Mouse (Mus musculus) limb, embryonic 11.5 days (tissue): ENCODE data around the gene Fam166a. TPM values are rescaled to one million over a fixed set of nuclear protein-coding genes. Genes with fewer than 3 reads are reported as not detected.
A peak's percentile ranks its signal among the peaks of the same experiment; 100 is the strongest.
"Not testable (repeated sequence)": the region's sequence is repeated elsewhere in the genome, so short reads cannot be mapped to it uniquely, and the experiment has no call there.

Experiments
- ATAC-seq: fragments of 200-750 bp; cut with Nextera tagmentation; 2 replicates; pipeline ENCODE4 v1.8.0; 2017; ENCODE audit warnings: low read depth; ENCODE audit not compliant: insufficient number of reproducible peaks, low FRiP score, low TSS enrichment
- DNase-seq: peaks from one replicate; pipeline ENCODE4 v3.0.0-alpha.2; 2015; ENCODE audit warnings: low spot score
- H3K27ac ChIP-seq: fragments of 300-500 bp; sonication (generic); replicated peaks from 2 replicates; pipeline ENCODE4 v1.5.1; 2014; ENCODE audit warnings: low read depth, mild to moderate bottlenecking, low read length
- H3K27me3 ChIP-seq: fragments of 300-500 bp; sonication (generic); 2 replicates; pipeline ENCODE4 v1.6.1; 2014; ENCODE audit warnings: mild to moderate bottlenecking, low read length, mixed read lengths; ENCODE audit not compliant: control insufficient read depth, insufficient read depth
- H3K36me3 ChIP-seq: fragments of 300-500 bp; sonication (generic); 2 replicates; pipeline ENCODE4 v1.6.1; 2014; ENCODE audit warnings: mild to moderate bottlenecking, low read length, moderate library complexity, mixed read lengths; ENCODE audit not compliant: control insufficient read depth, insufficient read depth
- H3K4me1 ChIP-seq: fragments of 300-500 bp; sonication (generic); 2 replicates; pipeline ENCODE4 v1.6.1; 2014; ENCODE audit warnings: low read length, mixed read lengths; ENCODE audit not compliant: control insufficient read depth, insufficient read depth
- H3K4me2 ChIP-seq: fragments of 300-500 bp; sonication (generic); 2 replicates; pipeline ENCODE4 v1.6.1; 2014; ENCODE audit warnings: low read depth, mild to moderate bottlenecking, moderate library complexity; ENCODE audit not compliant: severe bottlenecking
- H3K4me3 ChIP-seq: fragments of 300-500 bp; sonication (generic); 2 replicates; pipeline ENCODE4 v1.5.1; 2014; ENCODE audit warnings: low read depth, low read length
- H3K9ac ChIP-seq: fragments of 300-500 bp; sonication (generic); 2 replicates; pipeline ENCODE4 v1.6.1; 2014; ENCODE audit warnings: mild to moderate bottlenecking, low read length
- H3K9me3 ChIP-seq: fragments of 300-500 bp; sonication (generic); 2 replicates; pipeline ENCODE4 v1.6.1; 2016; ENCODE audit warnings: low read length; ENCODE audit not compliant: control insufficient read depth
- WGBS: fragments of 180-500 bp; shearing (Covaris S2); extraction: QIAGEN DNeasy Blood & Tissue Kit; methylation state at CpG from one replicate; pipeline ENCODE4 v1.1.7; 2014; 5-methylcytosine and 5-hydroxymethylcytosine counted together
- polyA plus RNA-seq: library from polyadenylated mRNA; unstranded; fragments of >200 nt; fragmentation: Nextera tagmentation; extraction: Ambion mirVana; gene quantifications from 2 replicates; pipeline ENCODE4 v1.2.1, GENCODE M21; 2014

Gene Fam166a
- polyA plus RNA-seq, 1 experiment from 2014 or later, result not detected

- ATAC-seq, result no peak
- H3K4me1 ChIP-seq, result peaks cover 11% of the 10 kb centered on the region; the same call in 1 of the 2 replicates
- no peak overlapping the region for H3K4me2 ChIP-seq
- no peak overlapping the region for H3K9ac ChIP-seq
- peaks cover 9% of the 10 kb centered on the region for H3K36me3 ChIP-seq
- H3K4me3 ChIP-seq, result no peak overlapping the region
- 79% methylated on average over 8 of the region's 8 CpGs for WGBS
- no peak for DNase-seq
- H3K27me3 ChIP-seq, result peaks cover 29% of the 10 kb centered on the region
- H3K27ac ChIP-seq, result no peak overlapping the region
- H3K9me3 ChIP-seq, result no peaks in the 10 kb centered on the region
Observed at GRCm38 (mm10) chr2:25243342-25243741, 24.8 kb downstream of the Fam166a start.

- Histone ChIP-seq H3K9me3 (no peaks in the 10 kb centered on the region), H3K27ac (no peak overlapping the region), H3K4me1 (peaks cover 11% of the 10 kb centered on the region; the same call in 1 of the 2 replicates), H3K4me2 (no peak overlapping the region), H3K9ac (no peak overlapping the region), H3K4me3 (no peak overlapping the region), H3K36me3 (peaks cover 9% of the 10 kb centered on the region), H3K27me3 (peaks cover 28% of the 10 kb centered on the region)
- no peak for DNase-seq
- ATAC-seq, result no peak
- 90% methylated on average over 4 of the region's 4 CpGs for WGBS
Observed at GRCm38 (mm10) chr2:25244144-25244543, 25.6 kb downstream of the Fam166a start.

GRCm38 (mm10) chr2:25246183-25247072, 27.9 kb downstream of the Fam166a start, which contains the start of gene AL732309.1:
TSS of gene AL732309.1 (minus strand) at chr2:25246863.
- DNase-seq, result no peak
- ATAC-seq, result no peak
- Histone ChIP-seq H3K4me3 (no peak within 1 kb of the TSS), H3K27ac (no peak within 1 kb of the TSS), H3K4me1 (0 out of 2 replicates have a peak, but pooled peaks cover 3% of the 10 kb centered on the region), H3K4me2 (no peak within 1 kb of the TSS), H3K36me3 (peaks cover 11% of the 10 kb centered on the region), H3K9me3 (no peaks in the 10 kb centered on the region), H3K9ac (no peak within 1 kb of the TSS), H3K27me3 (peaks cover 21% of the 10 kb centered on the region)
- 91% methylated on average over 10 of the region's 10 CpGs for WGBS

GRCm38 (mm10) chr2:25252331-25252730, 33.8 kb downstream of the Fam166a start:
- WGBS, result 91% methylated on average over 1 of the region's 1 CpGs
- no peaks in the 10 kb centered on the region for H3K9me3 ChIP-seq

GRCm38 (mm10) chr2:25255284-25255779, 36.8 kb downstream of the Fam166a start, which contains the start of gene Tmem203:
TSS of gene Tmem203 (plus strand) at chr2:25255439.
- peak within 1 kb of the TSS; percentile 88 for H3K9ac ChIP-seq
- H3K9me3 ChIP-seq, result no peaks in the 10 kb centered on the region
- WGBS, result under 1% methylated on average over 39 of the region's 39 CpGs
- peak within 1 kb of the TSS; percentile 59; the same call in 1 of the 2 replicates for H3K27ac ChIP-seq
- 0 out of 2 replicates have a peak, but pooled peaks cover 2% of the 10 kb centered on the region for H3K36me3 ChIP-seq
- H3K4me2 ChIP-seq, result peak within 1 kb of the TSS; percentile 99
- peak; percentile 97 for DNase-seq
- H3K4me1 ChIP-seq, result peaks cover 5% of the 10 kb centered on the region; the same call in 1 of the 2 replicates
- H3K4me3 ChIP-seq, result peak within 1 kb of the TSS; percentile 99
- no peaks in the 10 kb centered on the region for H3K27me3 ChIP-seq
- peak; percentile 87 for ATAC-seq

More at GRCm38 (mm10) chr2:25252331-25252730, 33.8 kb downstream of the Fam166a start:
- no peak overlapping the region for H3K9ac ChIP-seq
- H3K4me2 ChIP-seq, result no peak overlapping the region
- H3K4me3 ChIP-seq, result no peak overlapping the region
- DNase-seq (no peak), ATAC-seq (no peak)
- H3K27ac ChIP-seq, result no peak overlapping the region
- H3K4me1 ChIP-seq, result peaks cover 5% of the 10 kb centered on the region; the same call in 1 of the 2 replicates
- H3K36me3 ChIP-seq, result peaks cover 5% of the 10 kb centered on the region
- H3K27me3 ChIP-seq, result no peaks in the 10 kb centered on the region

GRCm38 (mm10) chr2:25256443-25257109, 38.0 kb downstream of the Fam166a start:
- not testable (repeated sequence) for H3K27ac ChIP-seq

GRCm38 (mm10) chr2:25257250-25257649, 38.7 kb downstream of the Fam166a start:
- 89% methylated on average over 5 of the region's 5 CpGs for WGBS
- H3K9ac ChIP-seq, H3K36me3 ChIP-seq, H3K4me2 ChIP-seq, H3K9me3 ChIP-seq, ATAC-seq, H3K27ac ChIP-seq, H3K4me3 ChIP-seq, H3K27me3 ChIP-seq, DNase-seq, H3K4me1 ChIP-seq: not testable (repeated sequence)

More at GRCm38 (mm10) chr2:25256443-25257109, 38.0 kb downstream of the Fam166a start:
- not testable (repeated sequence) for H3K9ac ChIP-seq, H3K4me1 ChIP-seq, H3K36me3 ChIP-seq, H3K9me3 ChIP-seq, ATAC-seq, H3K27me3 ChIP-seq
- Histone ChIP-seq H3K4me2 (peak overlapping the region; percentile 99), H3K4me3 (peak overlapping the region; percentile 99)
- WGBS, result 60% methylated on average over 11 of the region's 12 CpGs
- peak; percentile 49 for DNase-seq

GRCm38 (mm10) chr2:25258887-25259286, 40.3 kb downstream of the Fam166a start:
- Histone ChIP-seq H3K4me2 (no peak overlapping the region), H3K9me3 (no peaks in the 10 kb centered on the region), H3K9ac (no peak overlapping the region), H3K4me1 (peaks cover 13% of the 10 kb centered on the region), H3K36me3 (no peaks in the 10 kb centered on the region), H3K27ac (no peak overlapping the region), H3K27me3 (peaks cover 9% of the 10 kb centered on the region), H3K4me3 (no peak overlapping the region)
- DNase-seq, result no peak
- no peak for ATAC-seq
- WGBS, result 66% methylated on average over 2 of the region's 2 CpGs
